Mouse (Mus musculus): ENCODE data around the gene Olfr433. TPM values are rescaled to one million over a fixed set of nuclear protein-coding genes. Genes with fewer than 3 reads are reported as not detected.

The Olfr433 gene
- polyA plus RNA-seq (2014; fragmentation: Illumina TruSeq; extraction: RNeasy Lipid Tissue Mini Kit (QIAGEN cat#74804); ENCODE audit: low read depth, low replicate concordance): not detected

GRCm38 (mm10) chr1:174040523-174041177, at the start of gene Olfr433:
Gene Olfr433 (plus strand): TSS chr1:174040705.

DNA sequence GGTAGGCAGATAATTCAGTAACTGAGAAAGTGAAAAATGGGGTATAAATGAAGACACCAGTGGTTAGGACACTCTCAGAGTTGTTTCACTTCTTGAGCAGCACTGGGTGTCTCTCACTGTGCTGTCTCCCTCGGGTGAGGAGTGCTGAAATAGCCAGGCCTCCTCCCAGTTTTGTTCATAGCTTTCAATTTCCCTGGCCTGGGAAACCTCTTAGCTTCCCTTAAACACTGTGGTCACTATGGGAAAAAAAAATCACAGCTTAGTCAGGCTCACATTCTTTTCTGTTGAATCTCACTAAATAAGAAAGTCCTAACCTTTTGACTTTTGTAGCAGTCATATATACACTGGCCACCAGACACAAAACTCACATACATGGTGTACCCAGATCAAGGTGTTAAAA, 8.8 kb upstream of the Olfr433 start, which contains the start of gene Ifi205:
Gene Ifi205 (minus strand): TSS at position 113 of the 400 bp plus-strand sequence.

GRCm38 (mm10) chr1:174048893-174049292, 8.4 kb downstream of the Olfr433 start, which contains the start of gene Olfr432:
Gene Olfr432 (plus strand): TSS chr1:174049205.

GRCm38 (mm10) chr1:174066305-174066704, 25.8 kb downstream of the Olfr433 start, which contains the start of gene Olfr430:
Gene Olfr430 (plus strand): TSS chr1:174066605.

DNA sequence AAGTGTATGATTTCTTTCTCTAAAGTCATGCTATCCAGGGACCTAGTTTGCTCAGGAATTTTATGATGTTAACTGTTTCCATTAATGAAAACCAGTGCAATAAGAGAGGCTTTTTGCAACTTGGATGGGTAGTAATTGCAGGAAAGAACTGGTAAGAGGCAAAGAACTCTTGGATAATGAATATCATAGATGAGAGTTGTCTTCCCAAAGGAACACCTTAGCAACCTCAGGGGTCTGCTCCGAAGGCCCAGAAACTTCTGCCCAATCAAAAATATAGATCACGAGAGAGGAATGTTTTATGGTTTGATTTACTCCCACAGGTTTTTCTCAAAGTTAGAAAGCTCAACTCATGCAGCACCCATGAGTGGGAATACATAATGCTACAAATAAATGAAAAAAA, 43.5 kb downstream of the Olfr433 start, which contains the start of gene Olfr429:
Gene Olfr429 (plus strand): TSS at position 301 of the 400 bp plus-strand sequence.

Other genes with a start within 250 kb of the Olfr433 start
- gene Ifi211, start 127.7 kb upstream of the Olfr433 start, polyA plus RNA-seq (2014; fragmentation: Illumina TruSeq; extraction: RNeasy Lipid Tissue Mini Kit (QIAGEN cat#74804); ENCODE audit: low read depth, low replicate concordance): 7.0 TPM
- gene Mndal, start 98.2 kb upstream of the Olfr433 start, polyA plus RNA-seq (2014; fragmentation: Illumina TruSeq; extraction: RNeasy Lipid Tissue Mini Kit (QIAGEN cat#74804); ENCODE audit: low read depth, low replicate concordance): 41.8 TPM
- 30.4 TPM for gene Ifi203, start 98.0 kb upstream of the Olfr433 start, polyA plus RNA-seq (2014; fragmentation: Illumina TruSeq; extraction: RNeasy Lipid Tissue Mini Kit (QIAGEN cat#74804); ENCODE audit: low read depth, low replicate concordance)
- gene Ifi202b, start 58.0 kb upstream of the Olfr433 start, polyA plus RNA-seq (2014; fragmentation: Illumina TruSeq; extraction: RNeasy Lipid Tissue Mini Kit (QIAGEN cat#74804); ENCODE audit: low read depth, low replicate concordance): not detected
- gene Ifi205, start 8.9 kb upstream of the Olfr433 start, polyA plus RNA-seq (2014; fragmentation: Illumina TruSeq; extraction: RNeasy Lipid Tissue Mini Kit (QIAGEN cat#74804); ENCODE audit: low read depth, low replicate concordance): 3.8 TPM
- not detected for gene Olfr432, start 8.5 kb downstream of the Olfr433 start, polyA plus RNA-seq (2014; fragmentation: Illumina TruSeq; extraction: RNeasy Lipid Tissue Mini Kit (QIAGEN cat#74804); ENCODE audit: low read depth, low replicate concordance)
- gene Olfr430, start 25.9 kb downstream of the Olfr433 start, polyA plus RNA-seq (2014; fragmentation: Illumina TruSeq; extraction: RNeasy Lipid Tissue Mini Kit (QIAGEN cat#74804); ENCODE audit: low read depth, low replicate concordance): not detected
- gene Olfr429, start 43.6 kb downstream of the Olfr433 start, polyA plus RNA-seq (2014; fragmentation: Illumina TruSeq; extraction: RNeasy Lipid Tissue Mini Kit (QIAGEN cat#74804); ENCODE audit: low read depth, low replicate concordance): not detected
- gene Olfr427, start 56.2 kb downstream of the Olfr433 start, polyA plus RNA-seq (2014; fragmentation: Illumina TruSeq; extraction: RNeasy Lipid Tissue Mini Kit (QIAGEN cat#74804); ENCODE audit: low read depth, low replicate concordance): not detected
- gene Olfr231, start 80.5 kb downstream of the Olfr433 start, polyA plus RNA-seq (2014; fragmentation: Illumina TruSeq; extraction: RNeasy Lipid Tissue Mini Kit (QIAGEN cat#74804); ENCODE audit: low read depth, low replicate concordance): not detected
- not detected for gene Olfr424, start 90.8 kb downstream of the Olfr433 start, polyA plus RNA-seq (2014; fragmentation: Illumina TruSeq; extraction: RNeasy Lipid Tissue Mini Kit (QIAGEN cat#74804); ENCODE audit: low read depth, low replicate concordance)
- not detected for gene Olfr420, start 114.9 kb downstream of the Olfr433 start, polyA plus RNA-seq (2014; fragmentation: Illumina TruSeq; extraction: RNeasy Lipid Tissue Mini Kit (QIAGEN cat#74804); ENCODE audit: low read depth, low replicate concordance)
- gene Spta1, start 132.1 kb downstream of the Olfr433 start, polyA plus RNA-seq (2014; fragmentation: Illumina TruSeq; extraction: RNeasy Lipid Tissue Mini Kit (QIAGEN cat#74804); ENCODE audit: low read depth, low replicate concordance): not detected
- not detected for gene Olfr419, start 211.4 kb downstream of the Olfr433 start, polyA plus RNA-seq (2014; fragmentation: Illumina TruSeq; extraction: RNeasy Lipid Tissue Mini Kit (QIAGEN cat#74804); ENCODE audit: low read depth, low replicate concordance)

Measured in liver, adult 10 weeks (tissue).